Mouse (Mus musculus) embryo, embryonic 10.5 days (tissue): ENCODE results near the gene Lysmd4.

Experiments used
- DNase-seq: peaks from one replicate; pipeline ENCODE4 v3.0.0-alpha.2; 2015; ENCODE audit warnings: low spot score

The Lysmd4 gene

DNA sequence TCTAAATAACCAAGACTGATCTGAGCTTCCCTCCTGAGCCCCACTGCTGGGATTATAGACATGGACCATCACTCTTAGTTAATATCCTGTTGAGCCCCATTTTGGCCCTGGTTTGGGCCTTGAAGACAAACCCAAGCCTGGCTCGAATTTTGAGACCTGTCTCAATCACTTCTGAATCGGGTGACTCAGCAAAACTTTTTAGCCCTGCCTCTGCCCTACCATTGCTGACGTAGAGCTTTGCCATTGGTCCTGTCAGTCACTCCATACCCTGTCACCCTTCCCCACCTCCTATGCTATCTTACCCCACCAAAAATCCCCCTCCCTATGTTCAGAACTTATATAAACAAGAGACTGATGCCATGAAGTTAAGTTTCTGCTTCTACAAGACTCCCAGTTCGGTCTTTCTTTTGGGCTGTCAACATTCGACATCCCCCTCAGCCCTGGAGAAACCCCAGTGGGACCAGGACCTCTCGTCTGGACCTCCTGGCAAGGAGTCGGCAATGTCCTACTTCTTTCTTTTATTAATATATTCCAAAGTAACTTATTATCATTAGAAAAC, 119.8 kb downstream of the Lysmd4 start:
- DNase-seq = no peak

DNA sequence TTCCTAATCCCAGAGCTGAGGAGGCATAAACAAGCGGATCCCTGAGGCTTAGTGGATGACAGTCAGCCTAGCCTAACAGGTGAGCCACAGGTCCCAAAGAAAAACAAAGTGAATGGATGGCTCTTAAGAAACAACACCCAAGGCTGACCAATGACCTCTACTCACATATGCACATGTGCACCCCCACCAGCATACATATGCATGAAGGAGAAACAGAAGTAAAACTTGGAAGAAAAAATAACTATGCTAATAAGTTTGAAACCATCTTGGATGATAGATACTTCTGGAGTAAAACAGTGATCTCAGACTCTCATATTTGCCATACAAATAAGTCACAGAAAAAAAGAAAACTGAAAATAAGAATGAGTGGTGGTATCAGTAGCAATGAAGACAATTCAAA, 122.1 kb downstream of the Lysmd4 start:
- no peak for DNase-seq

DNA sequence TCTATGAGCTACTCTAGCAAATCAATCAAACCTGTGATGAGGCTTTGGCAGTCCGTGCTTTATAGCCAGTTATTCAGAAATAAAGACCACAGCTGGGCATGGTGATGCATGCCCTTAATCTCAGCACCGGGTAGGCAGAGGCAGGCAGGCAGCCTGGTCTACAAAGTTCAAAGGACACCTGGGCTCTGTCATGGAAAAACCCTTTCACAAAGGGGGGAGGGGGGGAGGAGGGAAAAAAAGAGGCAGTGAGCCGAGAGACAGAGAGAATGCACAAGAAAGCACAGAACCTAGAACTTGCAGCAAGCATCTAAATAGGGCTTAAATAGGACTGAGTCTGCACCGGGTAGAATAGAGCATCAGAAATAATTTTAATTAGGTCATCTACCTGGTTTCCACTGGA, 130.6 kb downstream of the Lysmd4 start:
- no peak for DNase-seq

DNA sequence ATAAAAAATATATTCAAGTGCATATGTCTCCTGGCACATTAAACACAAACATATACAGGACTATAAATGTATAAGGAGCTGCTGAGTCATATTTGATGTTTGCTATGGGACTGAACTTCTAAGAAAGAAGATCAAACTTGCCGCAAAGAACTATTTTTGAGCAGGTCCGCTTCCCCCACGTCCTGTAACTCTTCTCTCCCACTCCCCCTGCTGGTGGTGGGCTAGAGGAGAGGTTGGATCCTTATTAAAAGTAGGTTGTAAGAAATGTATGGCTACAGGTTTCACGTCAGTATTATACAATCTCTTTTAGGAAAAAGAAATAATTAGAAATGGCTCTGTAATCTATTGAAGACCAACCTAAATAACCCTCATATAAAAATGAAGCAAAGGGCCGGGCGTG, 131.3 kb downstream of the Lysmd4 start:
- no peak for DNase-seq

DNA sequence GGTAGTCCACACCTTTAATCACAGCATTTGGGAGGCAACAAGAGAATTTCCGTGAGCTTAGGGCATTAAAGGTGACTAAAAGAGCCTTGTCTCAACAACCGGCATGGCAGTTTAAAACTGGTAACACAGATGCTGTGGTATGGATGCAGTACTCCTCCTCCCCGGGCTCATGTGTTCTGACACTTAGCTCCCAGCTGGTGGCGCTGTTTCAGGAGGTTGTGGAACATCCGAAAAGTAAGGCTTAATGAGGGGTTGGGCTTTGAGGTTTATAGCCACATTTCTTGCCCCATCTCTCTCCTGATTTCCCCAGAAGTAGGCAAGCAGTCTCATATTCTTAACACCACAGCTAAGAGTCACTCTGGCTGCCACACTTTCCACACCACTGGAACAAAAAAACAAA, 133.5 kb downstream of the Lysmd4 start:
- no peak for DNase-seq
